Mouse (Mus musculus) embryonic fibroblast, embryonic 13.5 days (primary cell): Measurements from ENCODE around the gene Ccdc22. TPM values are rescaled to one million over a fixed set of nuclear protein-coding genes. Genes with fewer than 3 reads are reported as not detected.

ENCODE experiments used
- H3K27ac ChIP-seq: 2 replicates; pipeline ENCODE4 v1.5.1; 2012; ENCODE audit warnings: low read length, control low read depth, inconsistent platforms; ENCODE audit not compliant: insufficient read depth
- H3K4me1 ChIP-seq: 2 replicates; pipeline ENCODE4 v1.6.1; 2011; ENCODE audit warnings: low read length; ENCODE audit not compliant: control insufficient read depth, insufficient read depth
- H3K4me3 ChIP-seq: 2 replicates; pipeline ENCODE4 v1.5.1; 2011; ENCODE audit warnings: mild to moderate bottlenecking, control low read depth, low read length; ENCODE audit not compliant: insufficient read depth
- CTCF ChIP-seq: IDR thresholded peaks from 2 replicates; pipeline ENCODE4 v1.5.1; 2011; ENCODE audit warnings: mild to moderate bottlenecking, control low read depth, low read length, moderate library complexity, borderline replicate concordance; ENCODE audit not compliant: insufficient read depth
- POLR2A ChIP-seq: IDR thresholded peaks from 2 replicates; pipeline ENCODE4 v1.6.1; 2011; ENCODE audit warnings: low read depth, mild to moderate bottlenecking, control low read depth, low read length, moderate library complexity
- polyA plus RNA-seq: library from polyadenylated mRNA; stranded (reverse); fragments of >200 nt; gene quantifications from 2 replicates; pipeline ENCODE4 v1.2.4, GENCODE M21; 2011; ENCODE audit warnings: low read depth; ENCODE audit not compliant: missing spikeins, insufficient read length

Gene Ccdc22
- polyA plus RNA-seq = 12.8 and 14.3 TPM in 2 replicates

- H3K27ac ChIP-seq = 0 out of 2 replicates have a peak within 1 kb of the TSS, but pooled peaks have one; percentile 56
- peak within 1 kb of the TSS; percentile 71 for H3K4me3 ChIP-seq
- H3K4me1 ChIP-seq = no peaks in the 10 kb centered on the region
- TF ChIP-seq CTCF (no peak), POLR2A (peak; percentile 53)
Measured at GRCm38 (mm10) chrX:7604879-7605574, at the start of gene Ccdc22. Gene Ccdc22 (minus strand): TSS chrX:7605517.

DNA sequence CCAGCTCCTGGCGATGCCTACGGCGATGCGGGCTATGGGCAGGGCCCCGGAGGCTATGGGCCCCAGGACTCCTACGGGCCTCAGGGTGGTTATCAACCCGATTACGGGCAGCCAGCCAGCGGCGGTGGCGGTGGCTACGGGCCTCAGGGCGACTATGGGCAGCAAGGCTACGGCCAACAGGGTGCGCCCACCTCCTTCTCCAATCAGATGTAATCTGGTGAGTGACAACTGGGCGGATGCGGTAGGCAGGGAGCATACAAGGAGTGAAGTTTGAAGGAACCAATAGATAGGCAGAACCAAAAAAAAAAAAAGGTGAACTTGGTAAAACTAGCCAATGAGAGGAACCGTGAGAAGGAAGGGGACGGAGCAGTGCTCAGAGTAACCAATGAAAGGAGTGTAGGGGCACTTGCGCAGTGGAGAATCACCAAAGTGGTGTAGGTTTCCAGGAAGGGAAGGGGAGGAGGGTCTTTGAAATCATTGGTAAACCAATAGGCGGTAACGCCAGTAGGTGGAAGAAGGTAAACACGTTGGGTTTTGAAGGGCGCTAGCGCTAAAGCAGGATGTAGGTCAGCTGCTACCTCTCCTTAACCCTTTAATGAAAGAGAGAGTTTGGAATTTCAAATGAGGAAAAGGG lies 43.5 kb upstream of the Ccdc22 start:
- H3K4me1 ChIP-seq = no peaks in the 10 kb centered on the region; the same call in 1 of the 2 replicates
- TF ChIP-seq POLR2A (peak; percentile 68), CTCF (peak; percentile 21; the same call in 1 of the 2 replicates)
- H3K4me3 ChIP-seq = peak overlapping the region; percentile 46
- peak overlapping the region; percentile 45 for H3K27ac ChIP-seq

- TF ChIP-seq POLR2A (no peak), CTCF (no peak)
- Histone ChIP-seq H3K4me1 (no peaks in the 10 kb centered on the region), H3K27ac (no peak overlapping the region), H3K4me3 (no peak overlapping the region)
Measured at GRCm38 (mm10) chrX:7645349-7645748, 40.0 kb upstream of the Ccdc22 start.

DNA sequence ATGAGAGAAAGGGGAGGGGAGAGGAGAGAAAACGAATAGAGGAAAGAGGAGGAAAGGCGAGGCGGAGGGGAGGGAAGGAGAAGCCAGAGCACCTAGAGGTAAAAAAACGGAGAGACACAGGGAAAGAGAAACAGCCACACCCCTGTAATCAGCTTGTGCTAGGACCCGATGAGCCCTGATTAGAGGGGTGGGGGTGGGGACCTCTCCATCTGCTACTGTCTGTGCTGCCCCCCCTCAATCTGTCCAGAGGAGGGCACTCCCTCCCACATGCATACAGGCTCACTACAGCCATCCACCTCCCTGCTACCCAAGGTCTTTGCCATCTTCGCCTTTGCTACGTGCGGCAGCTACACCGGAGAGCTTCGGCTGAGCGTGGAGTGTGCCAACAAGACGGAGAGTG lies 35.5 kb upstream of the Ccdc22 start:
- TF ChIP-seq CTCF (no peak), POLR2A (no peak)
- Histone ChIP-seq H3K27ac (no peak overlapping the region), H3K4me1 (no peaks in the 10 kb centered on the region), H3K4me3 (no peak overlapping the region)

DNA sequence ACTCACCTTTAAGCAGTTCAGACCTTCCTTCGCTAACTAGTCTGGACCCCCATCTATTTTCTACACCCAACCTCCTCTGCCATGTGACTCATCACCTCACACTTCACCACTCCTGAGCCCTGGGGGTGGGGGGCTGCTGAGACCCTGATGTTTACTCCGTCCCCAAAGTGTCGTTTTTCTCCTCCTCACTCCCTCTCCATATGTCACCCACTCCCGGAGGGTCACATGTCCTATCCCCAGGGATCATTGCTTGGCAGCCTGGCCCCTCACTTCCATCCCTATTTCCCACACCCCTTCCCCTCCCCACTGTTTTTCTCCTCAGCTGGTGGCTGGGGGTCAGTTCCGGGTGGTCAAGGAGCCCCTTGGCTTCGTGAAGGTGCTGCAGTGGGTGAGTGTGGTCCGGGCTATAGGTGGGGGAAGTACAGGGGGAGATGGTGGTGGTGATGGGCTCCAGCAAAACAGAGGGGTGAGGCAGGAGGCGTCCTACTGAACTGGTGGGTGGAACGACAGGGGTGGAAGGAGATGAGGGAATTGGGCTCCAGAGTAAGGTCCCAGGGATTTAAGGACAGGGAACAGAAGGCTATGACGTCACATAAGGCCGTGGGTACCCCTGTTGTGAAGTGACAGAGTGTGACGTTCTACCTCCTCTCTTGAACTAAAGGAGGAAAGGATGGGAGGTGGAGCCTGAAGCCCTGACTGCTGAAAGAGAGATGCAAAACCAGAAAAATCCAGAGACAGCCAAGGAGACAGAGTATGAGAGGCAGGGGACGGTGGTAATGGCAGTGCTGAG lies 34.4 kb upstream of the Ccdc22 start:
- TF ChIP-seq POLR2A (no peak), CTCF (no peak)
- Histone ChIP-seq H3K4me1 (no peaks in the 10 kb centered on the region), H3K4me3 (no peak overlapping the region)

GRCm38 (mm10) chrX:7638401-7639091 lies 33.2 kb upstream of the Ccdc22 start, which contains the start of gene Syp:
Gene Syp (plus strand): TSS chrX:7638471.
- TF ChIP-seq CTCF = no peak
- TF ChIP-seq POLR2A = no peak
- no peaks in the 10 kb centered on the region for H3K4me1 ChIP-seq
- H3K27ac ChIP-seq = no peak within 1 kb of the TSS
- no peak within 1 kb of the TSS for H3K4me3 ChIP-seq

More for the DNA sequence above, 34.4 kb upstream of the Ccdc22 start:
- H3K27ac ChIP-seq = no peak overlapping the region

DNA sequence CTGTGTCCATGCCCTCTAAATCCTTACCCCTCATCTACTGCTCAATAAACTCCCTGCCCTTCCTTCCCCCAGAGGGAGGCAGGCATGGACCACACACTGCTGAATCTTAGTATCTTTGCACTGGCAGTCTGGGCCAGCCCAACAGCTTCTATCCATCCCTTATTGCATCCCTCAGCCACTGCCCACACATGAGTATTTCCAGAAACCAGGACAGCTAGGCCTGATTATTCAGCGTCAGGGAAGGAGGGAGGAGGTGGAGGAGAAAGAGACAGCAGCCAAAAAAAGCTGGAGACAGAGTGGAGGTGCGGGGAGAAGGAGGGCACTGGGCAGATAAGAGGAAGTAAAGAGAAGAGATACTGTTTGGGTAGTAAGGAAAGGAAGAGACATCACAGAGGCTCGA lies 29.8 kb upstream of the Ccdc22 start:
- no peak overlapping the region for H3K4me3 ChIP-seq
- no peaks in the 10 kb centered on the region for H3K4me1 ChIP-seq
- no peak overlapping the region for H3K27ac ChIP-seq
- no peak for TF ChIP-seq POLR2A
- TF ChIP-seq CTCF = no peak

DNA sequence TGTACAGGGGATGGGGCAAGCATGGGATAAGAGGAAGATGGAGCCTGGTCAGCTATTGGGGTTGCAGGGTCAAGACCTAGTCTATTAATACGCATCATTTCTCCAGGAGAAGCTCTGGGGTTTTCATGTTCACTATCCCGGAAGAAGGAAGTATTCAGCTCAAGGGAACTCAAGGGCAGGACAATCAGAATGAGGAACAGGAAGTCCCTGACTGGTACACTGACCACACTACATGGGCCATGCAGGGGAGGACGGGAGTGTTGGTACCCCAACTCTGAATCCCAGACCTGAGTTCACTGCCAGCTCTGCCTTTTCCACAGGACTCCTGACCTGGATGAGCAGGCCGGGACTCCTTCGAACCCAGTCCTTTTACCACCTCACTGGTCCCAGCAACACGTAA lies 27.2 kb upstream of the Ccdc22 start:
- TF ChIP-seq CTCF (no peak), POLR2A (no peak)
- H3K4me1 ChIP-seq = no peaks in the 10 kb centered on the region
- H3K4me3 ChIP-seq = no peak overlapping the region
- no peak overlapping the region for H3K27ac ChIP-seq

DNA sequence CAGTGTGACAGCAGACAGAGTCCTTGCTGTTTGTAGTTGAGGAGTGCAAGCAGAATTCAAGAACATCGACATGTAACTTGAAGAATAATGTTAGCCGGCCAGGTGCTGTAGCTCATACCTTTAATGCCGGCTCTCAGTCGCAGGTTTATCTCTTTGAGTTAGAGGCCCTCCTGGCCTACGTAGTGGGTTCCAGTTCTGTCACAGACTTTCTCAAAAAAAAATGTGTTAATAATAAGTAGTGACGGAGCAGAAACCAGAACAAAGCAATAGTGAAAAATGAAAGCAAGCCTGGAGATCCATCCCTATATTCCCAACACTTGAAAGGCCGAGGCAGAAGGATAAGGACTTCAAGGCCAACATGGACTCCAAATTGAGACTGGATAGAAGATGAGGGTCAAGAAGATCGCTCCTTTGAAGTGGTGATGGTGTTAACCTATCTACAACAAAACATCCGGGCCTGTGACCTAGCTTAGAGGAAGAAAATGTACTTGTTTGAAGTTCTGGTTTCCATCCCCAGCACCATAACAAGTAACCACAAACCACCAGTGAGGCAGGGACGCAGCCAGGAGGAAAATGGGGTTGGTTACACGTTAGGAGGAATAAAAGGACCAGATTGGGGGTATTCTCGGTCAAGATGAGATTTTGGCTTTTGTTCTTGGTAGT lies 12.7 kb upstream of the Ccdc22 start:
- no peak overlapping the region for H3K27ac ChIP-seq
- H3K4me1 ChIP-seq = no peaks in the 10 kb centered on the region
- no peak for TF ChIP-seq POLR2A
- TF ChIP-seq CTCF = no peak
- no peak overlapping the region for H3K4me3 ChIP-seq
